Mouse (Mus musculus) olfactory bulb, adult 2 months (tissue): ENCODE measurements around the gene Cox6a2.

Experiments used
- CTCF ChIP-seq: fragments of 200-500 bp; IDR thresholded peaks from 2 replicates; pipeline ENCODE4 v1.5.1; 2012; ENCODE audit warnings: low read depth, mild to moderate bottlenecking, low read length, moderate library complexity; ENCODE audit not compliant: insufficient read depth
- POLR2A ChIP-seq: fragments of 200-500 bp; IDR thresholded peaks from 2 replicates; pipeline ENCODE4 v1.6.1; 2012; ENCODE audit warnings: mild to moderate bottlenecking, low read depth, low read length, moderate library complexity; ENCODE audit not compliant: insufficient read depth

DNA sequence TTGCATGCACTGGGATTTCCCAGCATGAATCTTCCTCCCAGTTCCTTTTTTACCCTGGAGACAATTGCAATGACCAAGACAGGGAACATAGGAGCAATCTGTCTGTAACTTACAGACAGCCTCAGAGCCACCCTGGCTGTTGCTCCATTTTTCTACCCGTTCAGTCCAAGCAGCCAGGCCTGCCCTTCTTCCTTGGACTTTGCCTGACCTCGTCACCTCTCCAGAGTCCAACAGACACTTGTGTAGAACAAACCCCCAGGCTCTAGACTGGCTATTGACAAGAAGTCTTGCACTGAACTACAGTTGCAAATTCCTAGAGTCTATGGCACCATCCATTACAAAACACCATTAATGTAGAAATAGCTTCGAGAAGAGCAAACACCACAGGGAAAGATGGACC, 3.6 kb upstream of the Cox6a2 start:
- TF ChIP-seq CTCF (no peak), POLR2A (no peak)
